Mouse (Mus musculus) cerebellum, adult 9-10 months (tissue): ENCODE results near the gene Kidins220.

Source experiments
- DNase-seq: peaks from one replicate; pipeline ENCODE4 v3.0.0; 2022

The Kidins220 gene

GRCm38 (mm10) chr12:25027416-25027815 lies 52.7 kb downstream of the Kidins220 start:
- peak; percentile 60 for DNase-seq

GRCm38 (mm10) chr12:25033662-25034337 lies 59.1 kb downstream of the Kidins220 start:
- DNase-seq = peak; percentile 33

- DNase-seq = peak; percentile 17
Measured at GRCm38 (mm10) chr12:25034338-25034953, 59.7 kb downstream of the Kidins220 start.

- DNase-seq = no peak
Measured at GRCm38 (mm10) chr12:25036024-25036423, 61.3 kb downstream of the Kidins220 start.

GRCm38 (mm10) chr12:25037222-25037621 lies 62.5 kb downstream of the Kidins220 start:
- no peak for DNase-seq

GRCm38 (mm10) chr12:25037681-25038472 lies 63.2 kb downstream of the Kidins220 start:
- DNase-seq = no peak

- DNase-seq = no peak
Measured at GRCm38 (mm10) chr12:25044056-25044455, 69.3 kb downstream of the Kidins220 start.

- DNase-seq = no peak
Measured at GRCm38 (mm10) chr12:25044579-25044978, 69.9 kb downstream of the Kidins220 start.

- DNase-seq = no peak
Measured at GRCm38 (mm10) chr12:25049253-25049652, 74.5 kb downstream of the Kidins220 start.

GRCm38 (mm10) chr12:25054511-25054910 lies 79.8 kb downstream of the Kidins220 start:
- no peak for DNase-seq

GRCm38 (mm10) chr12:25054963-25055362 lies 80.2 kb downstream of the Kidins220 start:
- no peak for DNase-seq

GRCm38 (mm10) chr12:25059487-25060200 lies 84.9 kb downstream of the Kidins220 start:
- DNase-seq = no peak

- DNase-seq = no peak
Measured at GRCm38 (mm10) chr12:25060901-25061300, 86.2 kb downstream of the Kidins220 start.

- DNase-seq = no peak
Measured at GRCm38 (mm10) chr12:25062264-25062663, 87.5 kb downstream of the Kidins220 start.

- no peak for DNase-seq
Measured at GRCm38 (mm10) chr12:25073374-25073773, 98.6 kb downstream of the Kidins220 start.

- DNase-seq = no peak
Measured at GRCm38 (mm10) chr12:25074344-25074743, 99.6 kb downstream of the Kidins220 start.

GRCm38 (mm10) chr12:25083260-25084178 lies 108.8 kb downstream of the Kidins220 start:
- DNase-seq = no peak

GRCm38 (mm10) chr12:25086966-25087365 lies 112.2 kb downstream of the Kidins220 start:
- no peak for DNase-seq

- DNase-seq = no peak
Measured at GRCm38 (mm10) chr12:25089433-25089832, 114.7 kb downstream of the Kidins220 start.

GRCm38 (mm10) chr12:25092027-25092704 lies 117.4 kb downstream of the Kidins220 start:
- DNase-seq = peak; percentile 89

- DNase-seq = peak; percentile 58
Measured at GRCm38 (mm10) chr12:25092751-25093211, 118.1 kb downstream of the Kidins220 start.
